Mouse (Mus musculus): ENCODE results near the gene Nhp2. TPM values are rescaled to one million over a fixed set of nuclear protein-coding genes. Genes with fewer than 3 reads are reported as not detected.
"Not testable (repeated sequence)": the region's sequence is repeated elsewhere in the genome, so short reads cannot be mapped to it uniquely, and the experiment has no call there.

Gene Nhp2
- polyA plus RNA-seq, 1 experiment from 2014 or later = 211 TPM

GRCm38 (mm10) chr11:51595459-51596083 is 24.0 kb upstream of the Nhp2 start:
- H3K9ac ChIP-seq (ENCODE audit: low read depth, low read length) = no peak overlapping the region
- H3K27me3 ChIP-seq (ENCODE audit: control insufficient read depth, insufficient read depth, low read length) = no peaks in the 10 kb centered on the region
- H3K27ac ChIP-seq (ENCODE audit: low read depth, low read length) = no peak overlapping the region
- WGBS = 92% methylated on average over 1 of the region's 1 CpGs
- ATAC-seq (ENCODE audit: low FRiP score, low TSS enrichment) = no peak
- no peaks in the 10 kb centered on the region for H3K4me1 ChIP-seq (ENCODE audit: control insufficient read depth, insufficient read depth, low read length)
- no peak overlapping the region for H3K4me3 ChIP-seq (ENCODE audit: low read length)
- H3K36me3 ChIP-seq (ENCODE audit: control insufficient read depth, insufficient read depth, low read length) = peaks cover 95% of the 10 kb centered on the region
- no peaks in the 10 kb centered on the region for H3K9me3 ChIP-seq (ENCODE audit: control insufficient read depth, low read length)
- H3K4me2 ChIP-seq (replicated peaks; ENCODE audit: low read depth, low read length) = no peak overlapping the region

GRCm38 (mm10) chr11:51597553-51597952 is 22.0 kb upstream of the Nhp2 start:
- peaks cover 97% of the 10 kb centered on the region for H3K36me3 ChIP-seq (ENCODE audit: control insufficient read depth, insufficient read depth, low read length)
- H3K4me2 ChIP-seq (replicated peaks; ENCODE audit: low read depth, low read length) = no peak overlapping the region
- H3K27me3 ChIP-seq (ENCODE audit: control insufficient read depth, insufficient read depth, low read length) = no peaks in the 10 kb centered on the region
- H3K9ac ChIP-seq (ENCODE audit: low read depth, low read length) = no peak overlapping the region
- no peak overlapping the region for H3K4me3 ChIP-seq (ENCODE audit: low read length)
- H3K9me3 ChIP-seq (ENCODE audit: control insufficient read depth, low read length) = no peaks in the 10 kb centered on the region
- ATAC-seq (ENCODE audit: low FRiP score, low TSS enrichment) = no peak
- H3K4me1 ChIP-seq (ENCODE audit: control insufficient read depth, insufficient read depth, low read length) = 0 out of 2 replicates have a peak, but pooled peaks cover 4% of the 10 kb centered on the region
- H3K27ac ChIP-seq (ENCODE audit: low read depth, low read length) = no peak overlapping the region
- WGBS = 82% methylated on average over 2 of the region's 2 CpGs

- 80% methylated on average over 3 of the region's 3 CpGs for WGBS
- no peak for ATAC-seq (ENCODE audit: low FRiP score, low TSS enrichment)
- Histone ChIP-seq H3K27ac (ENCODE audit: low read depth, low read length) (no peak overlapping the region), H3K36me3 (ENCODE audit: control insufficient read depth, insufficient read depth, low read length) (peaks cover 84% of the 10 kb centered on the region), H3K27me3 (ENCODE audit: control insufficient read depth, insufficient read depth, low read length) (no peaks in the 10 kb centered on the region), H3K9me3 (ENCODE audit: control insufficient read depth, low read length) (no peaks in the 10 kb centered on the region), H3K4me2 (replicated peaks; ENCODE audit: low read depth, low read length) (no peak overlapping the region), H3K4me3 (ENCODE audit: low read length) (no peak overlapping the region), H3K9ac (ENCODE audit: low read depth, low read length) (no peak overlapping the region), H3K4me1 (ENCODE audit: control insufficient read depth, insufficient read depth, low read length) (peaks cover 18% of the 10 kb centered on the region)
Observed at GRCm38 (mm10) chr11:51602253-51602652, 17.3 kb upstream of the Nhp2 start.

- ATAC-seq (ENCODE audit: low FRiP score, low TSS enrichment) = peak; percentile 77
- H3K36me3 ChIP-seq (ENCODE audit: control insufficient read depth, insufficient read depth, low read length) = peaks cover 48% of the 10 kb centered on the region
- peak overlapping the region; percentile 97 for H3K4me3 ChIP-seq (ENCODE audit: low read length)
- no peaks in the 10 kb centered on the region for H3K27me3 ChIP-seq (ENCODE audit: control insufficient read depth, insufficient read depth, low read length)
- H3K9ac ChIP-seq (ENCODE audit: low read depth, low read length) = peak overlapping the region; percentile 95
- peaks cover 18% of the 10 kb centered on the region for H3K4me1 ChIP-seq (ENCODE audit: control insufficient read depth, insufficient read depth, low read length)
- H3K27ac ChIP-seq (ENCODE audit: low read depth, low read length) = peak overlapping the region; percentile 97
- H3K4me2 ChIP-seq (replicated peaks; ENCODE audit: low read depth, low read length) = peak overlapping the region; percentile 87
- under 1% methylated on average over 73 of the region's 81 CpGs for WGBS
- no peaks in the 10 kb centered on the region for H3K9me3 ChIP-seq (ENCODE audit: control insufficient read depth, low read length)
Observed at GRCm38 (mm10) chr11:51605602-51606446, 13.7 kb upstream of the Nhp2 start.

- peak within 1 kb of the TSS; percentile 87 for H3K4me2 ChIP-seq (replicated peaks; ENCODE audit: low read depth, low read length)
- H3K9ac ChIP-seq (ENCODE audit: low read depth, low read length) = peak within 1 kb of the TSS; percentile 95
- H3K27ac ChIP-seq (ENCODE audit: low read depth, low read length) = peak within 1 kb of the TSS; percentile 97
- H3K4me3 ChIP-seq (ENCODE audit: low read length) = peak within 1 kb of the TSS; percentile 97
- under 1% methylated on average over 91 of the region's 91 CpGs for WGBS
- H3K4me1 ChIP-seq (ENCODE audit: control insufficient read depth, insufficient read depth, low read length) = peaks cover 17% of the 10 kb centered on the region
- H3K27me3 ChIP-seq (ENCODE audit: control insufficient read depth, insufficient read depth, low read length) = no peaks in the 10 kb centered on the region
- peak; percentile 95 for ATAC-seq (ENCODE audit: low FRiP score, low TSS enrichment)
- H3K36me3 ChIP-seq (ENCODE audit: control insufficient read depth, insufficient read depth, low read length) = peaks cover 41% of the 10 kb centered on the region
- H3K9me3 ChIP-seq (ENCODE audit: control insufficient read depth, low read length) = no peaks in the 10 kb centered on the region
Observed at GRCm38 (mm10) chr11:51606447-51607095, 13.0 kb upstream of the Nhp2 start, which contains the start of gene Hnrnpab. Hnrnpab (minus strand) TSS chr11:51606847.

GRCm38 (mm10) chr11:51607096-51607738 is 12.3 kb upstream of the Nhp2 start:
- WGBS = 6% methylated on average over 15 of the region's 15 CpGs
- Histone ChIP-seq H3K36me3 (ENCODE audit: control insufficient read depth, insufficient read depth, low read length) (peaks cover 34% of the 10 kb centered on the region), H3K9me3 (ENCODE audit: control insufficient read depth, low read length) (no peaks in the 10 kb centered on the region), H3K4me1 (ENCODE audit: control insufficient read depth, insufficient read depth, low read length) (peaks cover 14% of the 10 kb centered on the region), H3K9ac (ENCODE audit: low read depth, low read length) (peak overlapping the region; percentile 70), H3K27ac (ENCODE audit: low read depth, low read length) (peak overlapping the region; percentile 89), H3K4me2 (replicated peaks; ENCODE audit: low read depth, low read length) (peak overlapping the region; percentile 66), H3K27me3 (ENCODE audit: control insufficient read depth, insufficient read depth, low read length) (no peaks in the 10 kb centered on the region), H3K4me3 (ENCODE audit: low read length) (peak overlapping the region; percentile 97)
- peak; percentile 43; the same call in 1 of the 2 replicates for ATAC-seq (ENCODE audit: low FRiP score, low TSS enrichment)

GRCm38 (mm10) chr11:51609266-51609909 is 10.1 kb upstream of the Nhp2 start:
- ATAC-seq (ENCODE audit: low FRiP score, low TSS enrichment) = no peak
- Histone ChIP-seq H3K27me3 (ENCODE audit: control insufficient read depth, insufficient read depth, low read length) (no peaks in the 10 kb centered on the region), H3K27ac (ENCODE audit: low read depth, low read length) (no peak overlapping the region), H3K4me2 (replicated peaks; ENCODE audit: low read depth, low read length) (no peak overlapping the region), H3K9me3 (ENCODE audit: control insufficient read depth, low read length) (no peaks in the 10 kb centered on the region), H3K36me3 (ENCODE audit: control insufficient read depth, insufficient read depth, low read length) (peaks cover 12% of the 10 kb centered on the region), H3K4me1 (ENCODE audit: control insufficient read depth, insufficient read depth, low read length) (peaks cover 7% of the 10 kb centered on the region), H3K9ac (ENCODE audit: low read depth, low read length) (no peak overlapping the region), H3K4me3 (ENCODE audit: low read length) (no peak overlapping the region)
- WGBS = 80% methylated on average over 3 of the region's 3 CpGs

- not testable (repeated sequence) for H3K9me3 ChIP-seq (ENCODE audit: control insufficient read depth, low read length); ATAC-seq (ENCODE audit: low FRiP score, low TSS enrichment); H3K4me2 ChIP-seq (replicated peaks; ENCODE audit: low read depth, low read length); H3K27me3 ChIP-seq (ENCODE audit: control insufficient read depth, insufficient read depth, low read length); H3K4me1 ChIP-seq (ENCODE audit: control insufficient read depth, insufficient read depth, low read length); H3K9ac ChIP-seq (ENCODE audit: low read depth, low read length); H3K27ac ChIP-seq (ENCODE audit: low read depth, low read length); H3K4me3 ChIP-seq (ENCODE audit: low read length); H3K36me3 ChIP-seq (ENCODE audit: control insufficient read depth, insufficient read depth, low read length)
- WGBS = 84% methylated on average over 5 of the region's 5 CpGs
Observed at GRCm38 (mm10) chr11:51609940-51610339, 9.6 kb upstream of the Nhp2 start.

All from kidney, embryonic 14.5 days (tissue).